ENCODE assay signal across 35 mouse cellular contexts in genomic region chr12:31202509-31202908, GRCm38 (mm10). TPM values are rescaled to one million over a fixed set of nuclear protein-coding genes. Genes with fewer than 3 reads are reported as not detected.
"Had no signal": no experiment of that assay in that cellular context is flagged by ENCODE, and none has a peak within 500 bp of the region (broad histone marks: within the 10 kb centered on the region; RNA-seq: fewer than 3 reads in every experiment).

No protein-coding gene starts in this region.

- H3K27ac ChIP-seq: embryonic facial prominence, embryonic 10.5 days; embryonic facial prominence, embryonic 12.5 days; embryonic facial prominence, embryonic 13.5 days; embryonic facial prominence, embryonic 15.5 days; forebrain, embryonic 10.5 days; forebrain, embryonic 12.5 days; forebrain, embryonic 13.5 days; forebrain, embryonic 15.5 days; gastrocnemius, adult 2 months; heart, adult 2 months had no signal

- H3K36me3 ChIP-seq: embryonic facial prominence, embryonic 10.5 days; embryonic facial prominence, embryonic 12.5 days; embryonic facial prominence, embryonic 13.5 days; embryonic facial prominence, embryonic 15.5 days; forebrain, embryonic 10.5 days; forebrain, embryonic 12.5 days; forebrain, embryonic 15.5 days had no signal

- DNase-seq: cerebellum, adult 2 months; cerebellum, adult 8-10 months; cerebellum, adult 9-10 months; cerebellum, adult 9-11 months; cerebellum, postnatal 10 days; cerebellum, postnatal 14 days; cerebellum, postnatal 25 days; cerebellum, postnatal 36 days; embryo, embryonic 11 days; forebrain, postnatal 0 days; gastrocnemius, adult 2 months; gastrocnemius, postnatal 10 days; gastrocnemius, postnatal 14 days; gastrocnemius, postnatal 25 days; gastrocnemius, postnatal 36 days; heart, adult 11 months; heart, adult 18-20 months; heart, adult 2 months had no signal

- H3K27me3 ChIP-seq: embryonic facial prominence, embryonic 12.5 days; embryonic facial prominence, embryonic 13.5 days; embryonic facial prominence, embryonic 15.5 days; forebrain, embryonic 12.5 days; forebrain, embryonic 13.5 days; forebrain, embryonic 15.5 days had no signal

- H3K4me1 ChIP-seq: embryonic facial prominence, embryonic 12.5 days; embryonic facial prominence, embryonic 13.5 days; embryonic facial prominence, embryonic 15.5 days; forebrain, embryonic 10.5 days; forebrain, embryonic 12.5 days; forebrain, embryonic 13.5 days; forebrain, embryonic 15.5 days had no signal

- H3K4me3 ChIP-seq: embryonic facial prominence, embryonic 10.5 days; embryonic facial prominence, embryonic 12.5 days; embryonic facial prominence, embryonic 13.5 days; embryonic facial prominence, embryonic 15.5 days; erythroblast, embryonic 14.5 days; forebrain, embryonic 10.5 days; forebrain, embryonic 12.5 days; forebrain, embryonic 13.5 days; forebrain, embryonic 15.5 days; gastrocnemius, adult 2 months; heart, adult 2 months had no signal

RNA-seq across cellular contexts. Expression of gene Gm6993, which starts 38.1 kb away (rescaled TPM):
- polyA plus RNA-seq: cerebellum, adult 2 months; cortical plate, adult 2 months; embryonic facial prominence, embryonic 10.5 days; embryonic facial prominence, embryonic 11.5 days; embryonic facial prominence, embryonic 12.5 days; embryonic facial prominence, embryonic 13.5 days; embryonic facial prominence, embryonic 14.5 days; embryonic facial prominence, embryonic 15.5 days; erythroblast, embryonic 14.5 days; forebrain, embryonic 10.5 days; forebrain, embryonic 11.5 days; forebrain, embryonic 12.5 days; forebrain, embryonic 13.5 days; forebrain, embryonic 14.5 days; forebrain, embryonic 15.5 days; forebrain, embryonic 16.5 days; forebrain, postnatal 0 days; frontal cortex, adult 2 months; gonadal fat pad, adult 2 months; heart, adult 2 months had no signal
